Mouse (Mus musculus) c-Kit-negative CD71-positive TER-119-positive erythroid progenitor cells, embryonic 14.5 days (primary cell): ENCODE results near the gene Glud1.
"Not testable (repeated sequence)": the region's sequence is repeated elsewhere in the genome, so short reads cannot be mapped to it uniquely, and the experiment has no call there.

Experiments used
- DNase-seq: peaks from one replicate; pipeline ENCODE4 v3.0.0-alpha.2; 2013; ENCODE audit warnings: low read depth, low spot score

Glud1 gene

GRCm38 (mm10) chr14:34352523-34352922 is 42.0 kb downstream of the Glud1 start:
- DNase-seq, result no peak

GRCm38 (mm10) chr14:34353326-34353725 is 42.8 kb downstream of the Glud1 start:
- DNase-seq, result no peak

- no peak for DNase-seq
Observed at GRCm38 (mm10) chr14:34354456-34354855, 43.9 kb downstream of the Glud1 start.

- DNase-seq, result no peak
Observed at GRCm38 (mm10) chr14:34355301-34355700, 44.8 kb downstream of the Glud1 start, which contains the start of gene Fam25c. Fam25c (minus strand) TSS chr14:34355433.

- no peak for DNase-seq
Observed at GRCm38 (mm10) chr14:34357671-34358455, 47.3 kb downstream of the Glud1 start.

- no peak for DNase-seq
Observed at GRCm38 (mm10) chr14:34359676-34360244, 49.2 kb downstream of the Glud1 start.

GRCm38 (mm10) chr14:34360251-34360650 is 49.7 kb downstream of the Glud1 start:
- DNase-seq, result no peak

- no peak for DNase-seq
Observed at GRCm38 (mm10) chr14:34362135-34362534, 51.6 kb downstream of the Glud1 start.

GRCm38 (mm10) chr14:34362726-34363445 is 52.4 kb downstream of the Glud1 start:
- no peak for DNase-seq

- DNase-seq, result no peak
Observed at GRCm38 (mm10) chr14:34363490-34364253, 53.1 kb downstream of the Glud1 start.

GRCm38 (mm10) chr14:34364254-34365146 is 54.0 kb downstream of the Glud1 start:
- not testable (repeated sequence) for DNase-seq

GRCm38 (mm10) chr14:34365147-34365507 is 54.6 kb downstream of the Glud1 start:
- DNase-seq, result no peak

GRCm38 (mm10) chr14:34370203-34370602 is 59.7 kb downstream of the Glud1 start:
- no peak for DNase-seq

GRCm38 (mm10) chr14:34370921-34371320 is 60.4 kb downstream of the Glud1 start:
- no peak for DNase-seq

GRCm38 (mm10) chr14:34371763-34372162 is 61.2 kb downstream of the Glud1 start:
- no peak for DNase-seq

- no peak for DNase-seq
Observed at GRCm38 (mm10) chr14:34372646-34373045, 62.1 kb downstream of the Glud1 start.

- no peak for DNase-seq
Observed at GRCm38 (mm10) chr14:34373581-34373980, 63.1 kb downstream of the Glud1 start.

- no peak for DNase-seq
Observed at GRCm38 (mm10) chr14:34374577-34374976, 64.0 kb downstream of the Glud1 start, which contains the start of gene Sncg. Sncg (minus strand) TSS chr14:34374789.

GRCm38 (mm10) chr14:34375415-34375904 is 64.9 kb downstream of the Glud1 start, which contains the start of gene Mmrn2:
Mmrn2 (plus strand) TSS chr14:34375465.
- DNase-seq, result no peak

GRCm38 (mm10) chr14:34375941-34376340 is 65.4 kb downstream of the Glud1 start:
- DNase-seq, result no peak
